Mouse (Mus musculus) MEL (cell line): ENCODE results near the gene Syt8. TPM values are rescaled to one million over a fixed set of nuclear protein-coding genes. Genes with fewer than 3 reads are reported as not detected.

Experiments
- DNase-seq: peaks from one replicate; pipeline ENCODE4 v3.0.0; 2011; ENCODE audit warnings: low read depth, low spot score
- H3K27ac ChIP-seq: 2 replicates; pipeline ENCODE4 v1.5.1; 2012; ENCODE audit warnings: low read depth, mild to moderate bottlenecking, control low read depth, low read length, moderate library complexity; ENCODE audit not compliant: control insufficient read depth
- H3K27me3 ChIP-seq, 2 experiments: fragments of 150-350 bp in 1 of 2; sonication (generic) in 1 of 2; 2 replicates each; pipeline ENCODE4 v1.6.1; 2012; ENCODE audit warnings: low read length in 2 of 2, mild to moderate bottlenecking in 2 of 2, improper control_type of control experiment in 1 of 2, moderate library complexity in 1 of 2; ENCODE audit not compliant: insufficient read depth in 2 of 2, control insufficient read depth in 1 of 2
- H3K36me3 ChIP-seq, 2 experiments: 2 replicates each; pipeline ENCODE4 v1.6.1; 2012 to 2014; ENCODE audit warnings: low read length in 2 of 2, improper control_type of control experiment in 1 of 2, inconsistent platforms in 1 of 2, mild to moderate bottlenecking in 1 of 2; ENCODE audit not compliant: insufficient read depth in 2 of 2, control insufficient read depth in 1 of 2
- H3K4me1 ChIP-seq, 2 experiments: fragments of 150-350 bp in 1 of 2; sonication (generic) in 1 of 2; 2 replicates each; pipeline ENCODE4 v1.6.1; 2012; ENCODE audit warnings: low read length in 2 of 2, improper control_type of control experiment in 1 of 2, mild to moderate bottlenecking in 1 of 2; ENCODE audit not compliant: insufficient read depth in 2 of 2, control insufficient read depth in 1 of 2
- H3K4me3 ChIP-seq, 2 experiments: fragments of 150-350 bp in 1 of 2; sonication (generic) in 1 of 2; 2 replicates each; pipeline ENCODE4 v1.5.1; 2012; ENCODE audit warnings: low read depth in 2 of 2, low read length in 2 of 2, mild to moderate bottlenecking in 2 of 2, moderate library complexity in 2 of 2, control low read depth in 1 of 2, improper control_type of control experiment in 1 of 2; ENCODE audit not compliant: control insufficient read depth in 1 of 2, insufficient read depth in 1 of 2
- H3K79me2 ChIP-seq: 2 replicates; pipeline ENCODE4 v1.6.1; 2012; ENCODE audit warnings: mild to moderate bottlenecking, low read length, moderate library complexity; ENCODE audit not compliant: control insufficient read depth, poor library complexity, insufficient read depth
- H3K9ac ChIP-seq: 2 replicates; pipeline ENCODE4 v1.6.1; 2012; ENCODE audit warnings: low read depth, mild to moderate bottlenecking, control low read depth, low read length, moderate library complexity; ENCODE audit not compliant: control insufficient read depth, poor library complexity, severe bottlenecking
- H3K9me3 ChIP-seq: fragments of 150-350 bp; sonication (generic); replicated peaks from 2 replicates; pipeline ENCODE4 v1.6.1; 2012; ENCODE audit warnings: mild to moderate bottlenecking, low read length, improper control_type of control experiment, moderate library complexity; ENCODE audit not compliant: insufficient read depth
- BHLHE40 ChIP-seq: IDR thresholded peaks from 2 replicates; pipeline ENCODE4 v1.6.1; 2012; ENCODE audit warnings: low read depth, mild to moderate bottlenecking, inconsistent platforms, low read length, improper control_type of control experiment, borderline replicate concordance
- CHD1 ChIP-seq: IDR thresholded peaks from 2 replicates; pipeline ENCODE4 v1.6.1; 2012; ENCODE audit warnings: low read depth, mild to moderate bottlenecking, inconsistent platforms, low read length, improper control_type of control experiment
- CHD2 ChIP-seq: IDR thresholded peaks from 2 replicates; pipeline ENCODE4 v1.6.1; 2011; ENCODE audit warnings: low read length, improper control_type of control experiment
- CTCF ChIP-seq, 3 experiments: IDR thresholded peaks in 2 of 3; conservative IDR thresholded peaks in 1 of 3; 2 replicates each; pipeline ENCODE4 v1.5.1; 2011 to 2012; ENCODE audit warnings: low read length in 3 of 3, low read depth in 2 of 3, mild to moderate bottlenecking in 2 of 3, improper control_type of control experiment in 1 of 3, inconsistent platforms in 1 of 3, mixed read lengths in 1 of 3, moderate library complexity in 1 of 3; ENCODE audit not compliant: control insufficient read depth in 1 of 3, insufficient read depth in 1 of 3, poor library complexity in 1 of 3, severe bottlenecking in 1 of 3
- E2F4 ChIP-seq: IDR thresholded peaks from 2 replicates; pipeline ENCODE4 v1.6.1; 2011; ENCODE audit warnings: low read depth, low read length, improper control_type of control experiment, borderline replicate concordance
- ELF1 ChIP-seq: IDR thresholded peaks from 2 replicates; pipeline ENCODE4 v1.6.1; 2014; ENCODE audit warnings: low read depth, mild to moderate bottlenecking, inconsistent platforms, low read length, improper control_type of control experiment, moderate library complexity
- EP300 ChIP-seq, 2 experiments: IDR thresholded peaks; 2 replicates each; pipeline ENCODE4 v1.6.1; 2011; ENCODE audit warnings: improper control_type of control experiment in 2 of 2, low read length in 2 of 2, low read depth in 1 of 2, mild to moderate bottlenecking in 1 of 2
- ETS1 ChIP-seq: IDR thresholded peaks from 2 replicates; pipeline ENCODE4 v1.6.1; 2012; ENCODE audit warnings: low read depth, mild to moderate bottlenecking, inconsistent platforms, low read length, improper control_type of control experiment, moderate library complexity
- GATA1 ChIP-seq: IDR thresholded peaks from 2 replicates; pipeline ENCODE4 v1.6.1; 2011; ENCODE audit warnings: low read depth, low read length, improper control_type of control experiment
- HCFC1 ChIP-seq: IDR thresholded peaks from 2 replicates; pipeline ENCODE4 v1.6.1; 2012; ENCODE audit warnings: low read depth, mild to moderate bottlenecking, inconsistent platforms, low read length, improper control_type of control experiment, moderate library complexity
- MAX ChIP-seq: IDR thresholded peaks from 2 replicates; pipeline ENCODE4 v1.6.1; 2011; ENCODE audit warnings: low read length, improper control_type of control experiment
- MAZ ChIP-seq: IDR thresholded peaks from 2 replicates; pipeline ENCODE4 v1.6.1; 2012; ENCODE audit warnings: low read depth, mild to moderate bottlenecking, inconsistent platforms, low read length, improper control_type of control experiment
- MEF2A ChIP-seq: IDR thresholded peaks from 2 replicates; pipeline ENCODE4 v1.6.1; 2014; ENCODE audit warnings: low read depth, mild to moderate bottlenecking, inconsistent platforms, low read length, improper control_type of control experiment; ENCODE audit not compliant: poor library complexity, insufficient replicate concordance, severe bottlenecking; ENCODE audit errors: extremely low read depth
- MXI1 ChIP-seq: IDR thresholded peaks from 2 replicates; pipeline ENCODE4 v1.6.1; 2011; ENCODE audit warnings: mild to moderate bottlenecking, low read depth, low read length, improper control_type of control experiment
- MYC ChIP-seq: IDR thresholded peaks from 2 replicates; pipeline ENCODE4 v1.6.1; 2011; ENCODE audit warnings: low read depth, mild to moderate bottlenecking, low read length, improper control_type of control experiment, moderate library complexity
- NELFE ChIP-seq: IDR thresholded peaks from 2 replicates; pipeline ENCODE4 v1.6.1; 2011; ENCODE audit warnings: low read depth, low read length, improper control_type of control experiment
- NRF1 ChIP-seq: IDR thresholded peaks from 2 replicates; pipeline ENCODE4 v1.6.1; 2014; ENCODE audit warnings: low read depth, mild to moderate bottlenecking, inconsistent platforms, low read length, improper control_type of control experiment, moderate library complexity; ENCODE audit not compliant: poor library complexity, insufficient read depth, severe bottlenecking
- POLR2A ChIP-seq, 2 experiments: IDR thresholded peaks; 2 replicates each; pipeline ENCODE4 v1.6.1; 2011 to 2012; ENCODE audit warnings: low read length in 2 of 2, mild to moderate bottlenecking in 2 of 2, control low read depth in 1 of 2, improper control_type of control experiment in 1 of 2, low read depth in 1 of 2, moderate library complexity in 1 of 2; ENCODE audit not compliant: control insufficient read depth in 1 of 2, insufficient read depth in 1 of 2, poor library complexity in 1 of 2
- POLR2AphosphoS2 ChIP-seq: IDR thresholded peaks from 2 replicates; pipeline ENCODE4 v1.6.1; 2011; ENCODE audit warnings: low read length, improper control_type of control experiment
- POLR2AphosphoS5 ChIP-seq: IDR thresholded peaks from 2 replicates; pipeline ENCODE4 v1.6.1; 2012; ENCODE audit warnings: low read depth, borderline replicate concordance, mild to moderate bottlenecking, inconsistent platforms, low read length, moderate library complexity, mixed read lengths
- RCOR1 ChIP-seq: IDR thresholded peaks from 2 replicates; pipeline ENCODE4 v1.6.1; 2012; ENCODE audit warnings: low read depth, mild to moderate bottlenecking, inconsistent platforms, low read length, improper control_type of control experiment
- SMC3 ChIP-seq: IDR thresholded peaks from 2 replicates; pipeline ENCODE4 v1.6.1; 2011; ENCODE audit warnings: low read depth, low read length, improper control_type of control experiment
- TAL1 ChIP-seq: IDR thresholded peaks from 2 replicates; pipeline ENCODE4 v1.6.1; 2012; ENCODE audit warnings: mild to moderate bottlenecking, inconsistent platforms, low read length, moderate library complexity, mixed read lengths
- TBP ChIP-seq: IDR thresholded peaks from 2 replicates; pipeline ENCODE4 v1.8.0; 2011; ENCODE audit warnings: low read depth, low read length, improper control_type of control experiment
- USF1 ChIP-seq: IDR thresholded peaks from 2 replicates; pipeline ENCODE4 v1.6.1; 2014; ENCODE audit warnings: low read depth, mild to moderate bottlenecking, inconsistent platforms, low read length, improper control_type of control experiment, moderate library complexity
- USF2 ChIP-seq, 2 experiments: IDR thresholded peaks; 2 replicates each; pipeline ENCODE4 v1.6.1; 2011 to 2012; ENCODE audit warnings: improper control_type of control experiment in 2 of 2, low read length in 2 of 2, borderline replicate concordance in 1 of 2, inconsistent platforms in 1 of 2, low read depth in 1 of 2, mild to moderate bottlenecking in 1 of 2; ENCODE audit not compliant: insufficient read depth in 1 of 2
- ZC3H11A ChIP-seq: IDR thresholded peaks from 2 replicates; pipeline ENCODE4 v1.6.1; 2012; ENCODE audit warnings: low read depth, mild to moderate bottlenecking, inconsistent platforms, low read length, improper control_type of control experiment
- ZKSCAN1 ChIP-seq: IDR thresholded peaks from 2 replicates; pipeline ENCODE4 v1.6.1; 2012; ENCODE audit warnings: low read depth, mild to moderate bottlenecking, inconsistent platforms, low read length, improper control_type of control experiment, moderate library complexity
- ZMIZ1 ChIP-seq: IDR thresholded peaks from 2 replicates; pipeline ENCODE4 v1.6.1; 2012; ENCODE audit warnings: low read depth, mild to moderate bottlenecking, inconsistent platforms, low read length, improper control_type of control experiment, moderate library complexity
- polyA plus RNA-seq, 2 experiments: library from polyadenylated mRNA; stranded (reverse) in 1 of 2; unstranded in 1 of 2; fragments of >175 nt in 1 of 2; fragments of >200 nt in 1 of 2; gene quantifications; 2 replicates each; pipeline versions ENCODE4 v1.2.1 to v1.2.4; 2012; ENCODE audit warnings: low replicate concordance in 2 of 2, low read depth in 1 of 2; ENCODE audit not compliant: insufficient read length in 2 of 2, insufficient read depth in 1 of 2, missing spikeins in 1 of 2
- total RNA-seq: library from RNA; depleted of rRNA; stranded (reverse); fragments of 300-350 nt; gene quantifications from 2 replicates; pipeline ENCODE4 v1.2.3, GENCODE M21; 2012

The Syt8 gene
- total and polyA plus RNA-seq, 3 experiments, result not detected

DNA sequence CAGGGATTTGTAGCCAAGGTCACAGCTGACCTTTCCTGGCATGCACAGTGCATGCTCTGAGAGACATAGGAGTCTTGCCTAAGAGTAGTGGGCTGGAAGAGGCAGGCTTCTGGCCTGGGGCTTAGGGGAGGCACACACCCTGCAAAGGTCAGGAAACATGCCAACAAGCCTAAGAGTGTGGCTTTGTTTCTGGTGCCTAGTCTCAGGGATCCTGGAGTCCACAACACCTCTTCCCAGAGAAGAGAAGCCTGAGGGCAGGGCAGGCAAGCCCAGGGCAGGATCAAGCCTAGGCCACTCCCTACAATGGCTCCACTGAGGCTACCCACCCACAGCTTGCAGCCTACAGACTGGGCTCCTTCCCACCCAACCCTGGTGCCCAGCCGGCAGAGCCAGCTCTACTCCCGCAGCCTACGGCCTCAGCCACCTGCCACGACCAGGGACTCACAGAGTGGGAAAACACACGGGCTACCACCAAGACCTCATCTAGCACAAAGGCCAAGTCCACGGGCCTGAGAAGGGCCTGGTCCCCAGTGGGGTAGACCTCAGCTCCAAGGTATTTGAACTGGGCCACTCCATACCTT is 47.9 kb upstream of the Syt8 start:
- DNase-seq, result no peak
- Histone ChIP-seq H3K27me3 (no peaks in the 10 kb centered on the region), H3K4me1 (peaks cover 2 to 22% of the 10 kb centered on the region in 2 experiments; a peak in 3 of 4 replicates), H3K36me3 (peaks cover 0 to 5% of the 10 kb centered on the region in 2 experiments), H3K9ac (peak overlapping the region; percentile 79), H3K27ac (no peak overlapping the region), H3K9me3 (no peaks in the 10 kb centered on the region), H3K4me3 (peak overlapping the region; percentile 64 to 88), H3K79me2 (peaks cover 21% of the 10 kb centered on the region)
- TF ChIP-seq POLR2AphosphoS2 (no peak), NELFE (no peak), ZC3H11A (no peak), CHD1 (no peak), NRF1 (no peak), EP300 (IDR thresholded peaks at IDR 0.05; ENCODE audit: low read depth in 1 of 2, low read length in 2 of 2) (no peak), POLR2AphosphoS5 (no peak)

DNA sequence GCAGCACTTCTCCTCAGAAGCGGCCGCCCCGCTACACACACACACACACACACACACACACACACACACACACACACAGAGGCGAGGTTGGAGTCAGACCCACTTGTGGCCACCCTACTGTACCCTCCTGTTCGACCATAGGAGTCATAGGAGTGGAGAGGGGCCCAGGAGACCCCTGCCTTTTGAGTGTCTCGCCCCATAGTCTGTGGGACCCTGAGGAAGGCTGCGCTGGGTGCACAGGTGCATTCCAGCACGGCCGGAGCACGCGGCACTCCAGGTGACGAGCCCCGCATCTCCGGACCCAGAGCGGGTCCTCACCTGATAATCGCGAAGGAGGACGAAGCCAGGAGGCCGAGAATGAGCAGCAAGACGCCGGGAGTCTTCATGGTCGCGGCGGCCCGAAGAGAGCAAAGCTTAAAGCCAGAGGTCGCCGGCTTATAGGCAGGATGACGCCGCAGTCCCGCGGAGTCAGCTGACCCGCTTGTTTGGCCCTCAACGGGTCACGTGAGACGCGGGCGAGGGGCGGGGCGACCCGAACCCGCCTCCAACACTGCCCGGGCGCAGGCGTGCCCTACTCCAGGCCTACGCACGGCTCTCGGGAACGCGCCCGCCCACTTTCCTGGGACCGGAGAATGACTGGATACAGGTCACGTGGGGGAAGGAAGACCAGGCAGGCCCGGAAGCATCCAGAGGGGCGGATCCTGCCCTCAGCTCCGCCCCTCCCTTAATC is 47.1 kb upstream of the Syt8 start, which contains the start of gene Ctsd:
Ctsd (minus strand) TSS at position 620 of the 730 bp plus-strand sequence.
- H3K4me1 ChIP-seq, result peaks cover 2 to 23% of the 10 kb centered on the region in 2 experiments; a peak in 3 of 4 replicates
- peaks cover 0 to 5% of the 10 kb centered on the region in 2 experiments for H3K36me3 ChIP-seq
- no peaks in the 10 kb centered on the region for H3K27me3 ChIP-seq
- peak; percentile 97 for DNase-seq
- no peaks in the 10 kb centered on the region for H3K9me3 ChIP-seq
- peaks cover 21% of the 10 kb centered on the region for H3K79me2 ChIP-seq
- H3K4me3 ChIP-seq, result peak within 1 kb of the TSS; percentile 64 to 88
- H3K27ac ChIP-seq, result peak within 1 kb of the TSS; percentile 34
- peak within 1 kb of the TSS; percentile 79 for H3K9ac ChIP-seq
- no peak for TF ChIP-seq GATA1
- no peak for TF ChIP-seq CHD2
- TF ChIP-seq USF2 (IDR thresholded peaks at IDR 0.05; ENCODE audit: borderline replicate concordance in 1 of 2, insufficient read depth in 1 of 2, low read depth in 1 of 2, low read length in 2 of 2), result peak; percentile 79 to 96
- peak; percentile 85 for TF ChIP-seq BHLHE40
- TF ChIP-seq HCFC1, result peak; percentile 69
- no peak for TF ChIP-seq MEF2A
- peak; percentile 71 for TF ChIP-seq TBP
- TF ChIP-seq MXI1, result peak; percentile 39; the same call in 1 of the 2 replicates
- no peak for TF ChIP-seq E2F4
- TF ChIP-seq MAX, result peak; percentile 94
- no peak; the same call in 1 of the 2 replicates for TF ChIP-seq MAZ
- TF ChIP-seq RCOR1, result no peak
- TF ChIP-seq ETS1, result peak; percentile 60
- peak; percentile 85 for TF ChIP-seq ELF1
- no peak for TF ChIP-seq CTCF (IDR thresholded peaks at IDR 0.05 in 2 of 3, conservative IDR thresholded peaks at IDR 0.05 in 1 of 3; ENCODE audit: control insufficient read depth in 1 of 3, insufficient read depth in 1 of 3, low read depth in 2 of 3, low read length in 3 of 3, poor library complexity in 1 of 3, severe bottlenecking in 1 of 3)
- no peak for TF ChIP-seq TAL1
- TF ChIP-seq SMC3, result no peak
- TF ChIP-seq EP300 (IDR thresholded peaks at IDR 0.05; ENCODE audit: low read depth in 1 of 2, low read length in 2 of 2), result no peak; a peak in 1 of 4 replicates
- TF ChIP-seq MYC, result no peak
- TF ChIP-seq NELFE, result peak; percentile 78
- TF ChIP-seq ZC3H11A, result no peak
- TF ChIP-seq POLR2A (IDR thresholded peaks at IDR 0.05; ENCODE audit: control insufficient read depth in 1 of 2, insufficient read depth in 1 of 2, low read depth in 1 of 2, low read length in 2 of 2, poor library complexity in 1 of 2), result peak; percentile 69 to 76
- peak; percentile 98 for TF ChIP-seq USF1
- no peak for TF ChIP-seq ZKSCAN1
- TF ChIP-seq ZMIZ1, result 0 out of 2 replicates have a peak, but pooled peaks have one; percentile 53
